Mouse (Mus musculus) right cerebral cortex, postnatal 36 days (tissue): ENCODE data around the gene Cyp4f40.
"Not testable (repeated sequence)": the region's sequence is repeated elsewhere in the genome, so short reads cannot be mapped to it uniquely, and the experiment has no call there.

Source experiments
- DNase-seq, 2 experiments: peaks; one replicate each; pipeline ENCODE4 v3.0.0; 2022; ENCODE audit warnings: low spot score in 2 of 2, mixed read lengths in 1 of 2

Gene Cyp4f40

DNA sequence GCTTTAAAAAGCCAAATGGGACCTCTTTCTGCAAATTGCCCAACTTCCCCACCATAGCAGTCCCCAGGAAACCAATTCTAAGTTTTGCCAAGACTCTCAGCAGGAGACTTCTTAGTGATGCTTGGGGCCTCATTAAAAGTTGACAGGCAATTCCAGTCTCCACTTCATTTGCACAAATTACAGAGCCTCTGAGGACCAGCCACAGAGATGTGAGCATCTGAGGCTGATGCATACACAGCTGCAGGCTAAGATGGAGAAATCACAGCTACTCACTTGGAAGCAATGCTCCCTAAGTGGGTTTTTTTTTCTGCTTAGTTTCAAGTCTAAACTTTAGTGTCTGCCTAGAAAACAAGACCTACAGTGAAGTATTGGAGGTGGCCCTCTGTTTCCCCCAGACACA, 51.8 kb downstream of the Cyp4f40 start:
- not testable (repeated sequence) for DNase-seq

GRCm38 (mm10) chr17:32722151-32722550, 63.5 kb downstream of the Cyp4f40 start:
- not testable (repeated sequence) for DNase-seq

DNA sequence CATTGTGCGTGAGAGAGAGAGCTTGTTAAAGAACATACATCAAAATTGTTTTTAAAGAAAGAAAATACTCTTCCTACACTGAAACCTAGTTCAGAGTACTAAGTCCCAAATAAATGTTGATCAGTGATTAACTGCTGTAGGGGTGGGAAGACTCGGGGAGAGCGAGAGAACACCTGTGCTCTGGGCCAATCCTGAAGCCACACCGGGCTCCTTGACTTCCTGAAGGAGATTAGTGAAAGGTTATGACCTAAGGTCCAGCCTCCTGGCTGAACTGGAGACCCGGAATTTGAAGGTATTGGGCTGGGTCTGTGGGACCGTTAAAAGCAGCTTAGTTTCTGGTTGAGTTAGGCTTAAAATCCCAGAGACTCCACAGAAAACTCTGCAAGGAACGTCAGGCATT, 64.1 kb downstream of the Cyp4f40 start:
- DNase-seq: no peak

- not testable (repeated sequence) for DNase-seq
These were observed 67.7 kb downstream of the Cyp4f40 start for GRCm38 (mm10) chr17:32726360-32726759.
